In the genomic region with DNA sequence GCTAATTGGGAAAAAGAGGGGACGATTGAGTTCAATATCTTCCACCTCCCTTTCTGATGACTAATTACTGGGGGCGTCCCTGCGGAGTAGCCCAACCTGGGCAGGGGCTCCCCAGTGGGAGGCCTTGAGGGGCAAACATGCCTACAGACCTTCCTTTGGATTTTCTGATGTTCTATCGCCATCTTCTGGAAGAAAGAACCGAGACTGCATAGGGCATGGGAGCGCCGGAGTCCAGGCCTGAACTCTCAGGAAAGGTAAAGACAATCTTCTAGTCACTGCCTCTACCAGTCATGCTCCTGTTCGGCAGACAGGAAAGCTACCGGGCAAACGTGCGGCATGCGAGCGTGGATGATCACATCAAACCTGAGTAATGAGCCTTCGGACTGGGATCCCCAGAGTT, we compare ENCODE assay signal across 8 mouse cellular contexts.
DNase-seq lines count a peak whose midpoint lies in the region; ATAC-seq and TF ChIP-seq lines count a peak whose summit lies in the region.

No protein-coding gene starts in this region.

- no peak overlapping the region for H3K9ac ChIP-seq in intestine, embryonic 14.5 days (ENCODE audit: low read length)
- no peak overlapping the region for H3K9ac ChIP-seq in intestine, embryonic 16.5 days (ENCODE audit: low read depth, low read length)
- no peak overlapping the region for H3K9ac ChIP-seq in CH12.LX (ENCODE audit: insufficient read depth, low read depth)

- WGBS in intestine, embryonic 14.5 days: 35% methylated on average over 14 of the region's 14 CpGs
- 39% methylated on average over 14 of the region's 14 CpGs for WGBS in intestine, embryonic 16.5 days

- H3K9me3 ChIP-seq in intestine, embryonic 14.5 days (ENCODE audit: control insufficient read depth, low read length): no peaks in the 10 kb centered on the region
- H3K9me3 ChIP-seq in intestine, embryonic 16.5 days (ENCODE audit: control insufficient read depth, low read length): no peaks in the 10 kb centered on the region
- H3K9me3 ChIP-seq in CH12.LX (replicated peaks; ENCODE audit: low read length): peaks cover 2% of the 10 kb centered on the region

- DNase-seq in intestine, embryonic 14.5 days (ENCODE audit: low spot score): peak; percentile 57
- peak; percentile 3 for DNase-seq in CH12.LX (ENCODE audit: extremely low read depth)
- peak; percentile 43 for DNase-seq in brain, embryonic 14.5 days (ENCODE audit: low read depth)
- peak; percentile 11 to 17 for DNase-seq in layer of hippocampus, postnatal 10 days (ENCODE audit: low spot score in 2 of 2)
- peak; percentile 11 for DNase-seq in yolk sac, embryonic 10.5 days (ENCODE audit: low spot score)
- DNase-seq in heart, adult 8-10 months (ENCODE audit: low spot score): no peak

- no peaks in the 10 kb centered on the region for H3K27me3 ChIP-seq in intestine, embryonic 14.5 days (replicated peaks; ENCODE audit: control insufficient read depth, insufficient read depth, low read length)
- H3K27me3 ChIP-seq in intestine, embryonic 16.5 days (replicated peaks; ENCODE audit: control insufficient read depth, insufficient read depth, low read length): no peaks in the 10 kb centered on the region
- no peaks in the 10 kb centered on the region for H3K27me3 ChIP-seq in CH12.LX (replicated peaks)

- in situ Hi-C loops in CH12.LX (cut with MboI; ENCODE audit: low pct_ligation_motif_present, low pct_unique_long_range_greater_than_20kb, low sequenced_read_pairs): no loop called here

- dilution Hi-C loops in CH12.LX (cut with MboI; ENCODE audit: extremely low pct_ligation_motif_present, extremely low pct_unique_long_range_greater_than_20kb, low sequenced_read_pairs): no loop called here

- no peak overlapping the region for H3K27ac ChIP-seq in intestine, embryonic 14.5 days (ENCODE audit: low read depth)
- H3K27ac ChIP-seq in intestine, embryonic 16.5 days (ENCODE audit: low read length): no peak overlapping the region
- H3K27ac ChIP-seq in CH12.LX (ENCODE audit: insufficient read depth, low read depth): no peak overlapping the region

- no peak for TF ChIP-seq POLR2A in CH12.LX (IDR thresholded peaks at IDR 0.05; ENCODE audit: low read depth, low read length)
- TF ChIP-seq POLR2A in brain, embryonic 14.5 days (IDR thresholded peaks at IDR 0.05; ENCODE audit: borderline replicate concordance, extremely low read depth, insufficient read depth, insufficient read length, poor library complexity, severe bottlenecking): no peak

- H3K4me3 ChIP-seq in intestine, embryonic 14.5 days (ENCODE audit: low read depth, low read length): no peak overlapping the region
- H3K4me3 ChIP-seq in intestine, embryonic 16.5 days (ENCODE audit: low read length): no peak overlapping the region
- H3K4me3 ChIP-seq in CH12.LX (replicated peaks in 1 of 3; ENCODE audit: low read depth in 2 of 3, low read length in 2 of 3, poor library complexity in 1 of 3): no peak overlapping the region

- TF ChIP-seq CTCF in CH12.LX (conservative IDR thresholded peaks at IDR 0.05 in 1 of 2, IDR thresholded peaks at IDR 0.05 in 1 of 2; ENCODE audit: low read depth in 2 of 2, low read length in 2 of 2): peak in 1 of 2 experiments; percentile 28; a peak in 2 of 4 replicates
- peak; percentile 47; the same call in 1 of the 2 replicates for TF ChIP-seq CTCF in brain, embryonic 14.5 days (IDR thresholded peaks at IDR 0.05; ENCODE audit: borderline replicate concordance, extremely low read depth, insufficient read depth, insufficient read length)

- no peak for TF ChIP-seq EP300 in CH12.LX (IDR thresholded peaks at IDR 0.05; ENCODE audit: low read length)

- peak; percentile 36 for TF ChIP-seq RAD21 in CH12.LX (IDR thresholded peaks at IDR 0.05; ENCODE audit: low read depth, low read length)

- H3K4me1 ChIP-seq in intestine, embryonic 14.5 days (replicated peaks; ENCODE audit: control insufficient read depth, insufficient read depth, low read length): no peaks in the 10 kb centered on the region
- no peaks in the 10 kb centered on the region for H3K4me1 ChIP-seq in intestine, embryonic 16.5 days (ENCODE audit: control insufficient read depth, insufficient read depth, low read length)
- H3K4me1 ChIP-seq in CH12.LX (ENCODE audit: control insufficient read depth in 1 of 2, insufficient read depth in 2 of 2): no peaks in the 10 kb centered on the region

- H3K79me2 ChIP-seq in CH12.LX (replicated peaks; ENCODE audit: control insufficient read depth, extremely low read depth, insufficient read depth, poor library complexity, severe bottlenecking): no peaks in the 10 kb centered on the region

- no peaks in the 10 kb centered on the region for H3K36me3 ChIP-seq in intestine, embryonic 14.5 days (ENCODE audit: control insufficient read depth, insufficient read depth, low read length)
- no peaks in the 10 kb centered on the region for H3K36me3 ChIP-seq in intestine, embryonic 16.5 days (ENCODE audit: control insufficient read depth, insufficient read depth, low read length)
- no peaks in the 10 kb centered on the region for H3K36me3 ChIP-seq in CH12.LX (replicated peaks in 1 of 2; ENCODE audit: control insufficient read depth in 1 of 2, insufficient read depth in 1 of 2, low read length in 1 of 2)

- no peak overlapping the region for H3K4me2 ChIP-seq in intestine, embryonic 14.5 days (ENCODE audit: low read length)
- H3K4me2 ChIP-seq in intestine, embryonic 16.5 days (ENCODE audit: low read depth, low read length): no peak overlapping the region
- no peak overlapping the region for H3K4me2 ChIP-seq in CH12.LX (ENCODE audit: insufficient read depth, low read depth, poor library complexity, severe bottlenecking)

- no peak for ATAC-seq in intestine, embryonic 14.5 days (replicated peaks; ENCODE audit: low FRiP score, low TSS enrichment, low read depth)
- no peak for ATAC-seq in intestine, embryonic 16.5 days
- ATAC-seq in monocyte, adult 5-6 weeks (replicated peaks; ENCODE audit: insufficient number of reproducible peaks, low FRiP score, low TSS enrichment, poor library complexity, severe bottlenecking): no peak

TF ChIP-seq in CH12.LX, 34 proteins besides CTCF, POLR2A, EP300 and RAD21:
- no peak for TF ChIP-seq POLR2AphosphoS2 (IDR thresholded peaks at IDR 0.05; ENCODE audit: low read depth, low read length)
- TF ChIP-seq NELFE (IDR thresholded peaks at IDR 0.05; ENCODE audit: low read depth, low read length): no peak
- TF ChIP-seq ZKSCAN1 (IDR thresholded peaks at IDR 0.05; ENCODE audit: borderline replicate concordance, low read depth, low read length): no peak
- no peak for TF ChIP-seq SIN3A (IDR thresholded peaks at IDR 0.05; ENCODE audit: low read length)
- TF ChIP-seq TBP (conservative IDR thresholded peaks at IDR 0.05; ENCODE audit: low read depth, low read length): no peak
- no peak for TF ChIP-seq USF2 (conservative IDR thresholded peaks at IDR 0.05; ENCODE audit: low read depth, low read length)
- TF ChIP-seq MXI1 (IDR thresholded peaks at IDR 0.05; ENCODE audit: low read depth, low read length): no peak
- TF ChIP-seq CHD2 (IDR thresholded peaks at IDR 0.05; ENCODE audit: low read length): no peak
- TF ChIP-seq HCFC1 (IDR thresholded peaks at IDR 0.05; ENCODE audit: low read depth, low read length): no peak
- TF ChIP-seq JUN (IDR thresholded peaks at IDR 0.05; ENCODE audit: insufficient read depth, low read depth, low read length): no peak
- no peak for TF ChIP-seq MAFK (IDR thresholded peaks at IDR 0.05; ENCODE audit: insufficient replicate concordance, low read length)
- TF ChIP-seq KAT2A (IDR thresholded peaks at IDR 0.05; ENCODE audit: insufficient replicate concordance, low read length): no peak
- no peak; the same call in 1 of the 2 replicates for TF ChIP-seq SMC3 (IDR thresholded peaks at IDR 0.05; ENCODE audit: low read depth, low read length)
